Mouse (Mus musculus): ENCODE data around the gene Rbbp4. TPM values are rescaled to one million over a fixed set of nuclear protein-coding genes. Genes with fewer than 3 reads are reported as not detected.
A peak's percentile ranks its signal among the peaks of the same experiment; 100 is the strongest.

The Rbbp4 gene
- polyA plus RNA-seq, 1 experiment from 2014 or later, result 153 TPM

DNA sequence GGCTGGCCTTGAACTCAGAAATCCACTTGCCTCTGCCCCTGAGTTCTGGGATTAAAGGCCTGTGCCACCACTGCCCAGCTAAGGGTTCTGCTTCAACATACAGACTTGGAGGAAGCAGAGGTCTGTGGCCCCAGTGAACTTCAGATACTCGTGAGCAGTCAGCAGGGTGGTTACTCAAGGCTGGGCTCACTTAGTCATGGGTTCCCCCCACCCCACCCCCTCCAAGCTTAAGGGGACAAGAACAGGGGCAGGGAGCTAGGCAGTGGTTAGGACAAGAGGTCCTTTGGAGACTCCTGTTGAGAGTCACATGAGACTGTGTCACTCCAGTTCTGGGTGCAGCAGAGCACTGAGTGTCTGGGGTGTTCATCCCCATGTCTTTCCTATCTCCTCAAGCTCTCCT, 66.5 kb downstream of the Rbbp4 start:
- 18% methylated on average over 1 of the region's 1 CpGs for WGBS
- DNase-seq (ENCODE audit: low spot score) (peak; percentile 38), ATAC-seq (ENCODE audit: low FRiP score, low TSS enrichment) (no peak)
- Histone ChIP-seq H3K27ac (replicated peaks) (no peak overlapping the region), H3K9ac (ENCODE audit: low read length) (no peak overlapping the region), H3K27me3 (ENCODE audit: control insufficient read depth, insufficient read depth, low read length) (no peaks in the 10 kb centered on the region), H3K4me1 (replicated peaks; ENCODE audit: control insufficient read depth, insufficient read depth) (0 out of 2 replicates have a peak, but pooled peaks cover 1% of the 10 kb centered on the region), H3K36me3 (ENCODE audit: control insufficient read depth, insufficient read depth, low read length) (no peaks in the 10 kb centered on the region), H3K4me3 (ENCODE audit: low read depth, low read length) (no peak overlapping the region), H3K9me3 (ENCODE audit: control insufficient read depth, low read length) (no peaks in the 10 kb centered on the region), H3K4me2 (replicated peaks; ENCODE audit: low read depth) (no peak overlapping the region)
- TF ChIP-seq CTCF (IDR thresholded peaks at IDR 0.05; ENCODE audit: low read depth) (no peak), EP300 (optimal IDR thresholded peaks at IDR 0.05) (no peak)

DNA sequence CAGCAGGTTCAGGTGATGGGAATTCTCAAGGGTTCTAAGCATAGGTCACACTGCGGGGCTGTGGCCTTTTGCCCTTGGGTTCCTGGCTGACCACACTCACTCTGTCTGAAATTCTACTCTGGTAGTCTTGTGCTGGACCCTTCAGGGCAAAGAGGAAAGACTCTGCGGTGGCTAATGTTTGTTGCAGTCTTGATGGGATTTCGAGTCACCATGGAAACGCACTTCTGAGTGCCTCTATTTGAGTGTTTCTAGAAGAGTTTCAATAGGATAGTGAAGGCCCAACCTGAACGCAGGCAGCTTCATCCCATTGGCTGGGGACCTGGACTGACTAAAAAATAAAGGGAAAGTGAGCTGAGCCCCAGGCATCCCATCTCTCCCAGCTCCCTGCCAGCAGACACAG, 68.3 kb downstream of the Rbbp4 start:
- Histone ChIP-seq H3K27me3 (ENCODE audit: control insufficient read depth, insufficient read depth, low read length) (no peaks in the 10 kb centered on the region), H3K36me3 (ENCODE audit: control insufficient read depth, insufficient read depth, low read length) (no peaks in the 10 kb centered on the region), H3K4me3 (ENCODE audit: low read depth, low read length) (no peak overlapping the region), H3K4me2 (replicated peaks; ENCODE audit: low read depth) (no peak overlapping the region), H3K9me3 (ENCODE audit: control insufficient read depth, low read length) (no peaks in the 10 kb centered on the region), H3K27ac (replicated peaks) (no peak overlapping the region), H3K9ac (ENCODE audit: low read length) (no peak overlapping the region), H3K4me1 (replicated peaks; ENCODE audit: control insufficient read depth, insufficient read depth) (0 out of 2 replicates have a peak, but pooled peaks cover 3% of the 10 kb centered on the region)
- no peak for DNase-seq (ENCODE audit: low spot score)
- 78% methylated on average over 5 of the region's 5 CpGs for WGBS
- no peak for ATAC-seq (ENCODE audit: low FRiP score, low TSS enrichment)
- TF ChIP-seq CTCF (IDR thresholded peaks at IDR 0.05; ENCODE audit: low read depth) (no peak), EP300 (optimal IDR thresholded peaks at IDR 0.05) (no peak)

DNA sequence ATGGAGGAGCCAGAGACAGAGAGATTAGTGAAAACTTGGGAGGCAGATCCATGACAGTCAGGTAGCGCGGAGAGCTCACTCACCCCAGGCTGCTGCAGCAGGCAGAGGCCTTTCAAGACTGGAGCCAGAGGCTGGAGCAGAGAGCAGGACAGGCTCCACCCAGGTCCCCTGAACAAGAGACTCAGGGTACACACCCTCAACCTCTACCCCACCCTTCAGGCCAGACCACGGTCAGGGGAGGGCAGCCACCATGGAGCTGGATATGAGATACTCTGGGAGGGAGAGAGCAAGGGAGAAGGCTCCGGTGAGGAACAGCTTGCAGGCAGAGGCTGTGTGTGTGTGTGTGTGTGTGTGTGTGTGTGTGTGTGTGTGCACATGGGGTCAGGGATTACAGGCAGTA, 69.0 kb downstream of the Rbbp4 start:
- TF ChIP-seq EP300 (optimal IDR thresholded peaks at IDR 0.05), result no peak
- TF ChIP-seq CTCF (IDR thresholded peaks at IDR 0.05; ENCODE audit: low read depth), result no peak
- 70% methylated on average over 4 of the region's 4 CpGs for WGBS
- H3K4me2 ChIP-seq (replicated peaks; ENCODE audit: low read depth), result no peak overlapping the region
- DNase-seq (ENCODE audit: low spot score) (peak; percentile 63), ATAC-seq (ENCODE audit: low FRiP score, low TSS enrichment) (peak; percentile 50)
- no peaks in the 10 kb centered on the region for H3K9me3 ChIP-seq (ENCODE audit: control insufficient read depth, low read length)
- no peaks in the 10 kb centered on the region for H3K27me3 ChIP-seq (ENCODE audit: control insufficient read depth, insufficient read depth, low read length)
- no peaks in the 10 kb centered on the region for H3K36me3 ChIP-seq (ENCODE audit: control insufficient read depth, insufficient read depth, low read length)
- no peak overlapping the region for H3K4me3 ChIP-seq (ENCODE audit: low read depth, low read length)
- H3K9ac ChIP-seq (ENCODE audit: low read length), result no peak overlapping the region
- 0 out of 2 replicates have a peak, but pooled peaks cover 3% of the 10 kb centered on the region for H3K4me1 ChIP-seq (replicated peaks; ENCODE audit: control insufficient read depth, insufficient read depth)
- 0 out of 2 replicates have a peak overlapping the region, but pooled peaks have one; percentile 24 for H3K27ac ChIP-seq (replicated peaks)

DNA sequence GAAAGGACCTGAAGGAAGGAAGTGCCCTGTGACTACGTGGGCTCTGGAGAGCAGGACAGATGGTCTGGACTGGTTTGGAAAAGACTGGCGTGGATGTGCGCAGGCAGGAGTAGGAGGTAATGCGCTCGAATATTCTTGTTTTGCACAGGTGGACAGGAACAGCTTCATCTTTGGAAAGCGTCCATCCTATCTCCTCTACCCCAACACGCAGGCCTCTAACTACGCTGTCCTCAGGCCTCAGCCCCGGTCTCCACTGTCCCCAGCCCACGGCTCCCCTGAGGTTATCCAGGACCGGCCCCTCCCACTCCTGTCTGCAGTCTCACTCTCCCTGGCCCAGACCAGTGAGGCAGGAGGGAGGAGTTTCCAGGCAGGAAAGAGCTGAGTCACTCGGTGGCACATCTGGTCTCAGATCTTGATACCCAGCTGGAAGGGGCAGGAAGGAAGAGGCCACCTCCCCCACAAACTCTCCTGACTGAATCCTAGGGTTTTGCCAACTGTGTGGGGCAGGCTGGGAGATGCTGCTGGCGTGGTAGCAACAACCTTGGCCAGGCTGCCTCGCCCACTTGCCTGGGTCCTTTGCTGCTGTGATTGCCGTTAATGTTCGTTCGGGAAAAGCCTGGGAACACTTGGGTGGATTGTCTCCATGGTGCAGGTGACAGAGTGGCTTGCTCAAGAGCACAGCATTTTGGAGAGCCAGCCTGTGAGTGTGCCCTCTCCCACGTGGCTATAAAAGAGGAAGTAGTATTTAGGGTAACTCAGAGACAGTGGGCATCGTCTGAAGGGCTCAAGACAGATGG, 71.7 kb downstream of the Rbbp4 start:
- 26% methylated on average over 19 of the region's 19 CpGs for WGBS
- Histone ChIP-seq H3K9me3 (ENCODE audit: control insufficient read depth, low read length) (no peaks in the 10 kb centered on the region), H3K27ac (replicated peaks) (peak overlapping the region; percentile 73), H3K4me1 (replicated peaks; ENCODE audit: control insufficient read depth, insufficient read depth) (0 out of 2 replicates have a peak, but pooled peaks cover 3% of the 10 kb centered on the region), H3K9ac (ENCODE audit: low read length) (no peak overlapping the region), H3K4me3 (ENCODE audit: low read depth, low read length) (no peak overlapping the region), H3K27me3 (ENCODE audit: control insufficient read depth, insufficient read depth, low read length) (no peaks in the 10 kb centered on the region), H3K36me3 (ENCODE audit: control insufficient read depth, insufficient read depth, low read length) (no peaks in the 10 kb centered on the region), H3K4me2 (replicated peaks; ENCODE audit: low read depth) (peak overlapping the region; percentile 20; the same call in 1 of the 2 replicates)
- peak; percentile 84 for ATAC-seq (ENCODE audit: low FRiP score, low TSS enrichment)
- TF ChIP-seq CTCF (IDR thresholded peaks at IDR 0.05; ENCODE audit: low read depth), result no peak
- no peak for TF ChIP-seq EP300 (optimal IDR thresholded peaks at IDR 0.05)
- peak; percentile 79 for DNase-seq (ENCODE audit: low spot score)

DNA sequence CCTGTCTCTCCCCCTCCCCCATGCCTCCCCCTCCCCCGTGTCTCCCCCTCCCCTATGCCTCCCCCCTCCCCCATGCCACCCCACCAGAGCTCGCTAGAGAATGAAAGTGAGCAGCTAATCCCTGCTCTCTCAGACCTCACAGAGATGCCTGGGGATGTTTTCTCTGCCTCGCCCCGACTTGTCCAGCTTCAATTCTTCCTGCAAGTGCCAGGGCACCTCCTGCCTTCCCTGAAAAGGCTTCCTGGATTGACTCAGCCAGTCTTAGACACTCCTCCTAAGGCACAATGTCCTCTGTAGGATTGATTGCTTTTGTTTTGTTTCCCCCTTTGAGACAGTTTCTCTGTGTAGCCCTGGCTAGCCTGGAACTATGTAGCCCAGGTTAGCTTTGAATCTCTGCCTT, 74.0 kb downstream of the Rbbp4 start, which contains the start of gene C77080:
C77080 (minus strand) TSS at position 209 of the 400 bp plus-strand sequence.
- Histone ChIP-seq H3K27me3 (ENCODE audit: control insufficient read depth, insufficient read depth, low read length) (no peaks in the 10 kb centered on the region), H3K4me1 (replicated peaks; ENCODE audit: control insufficient read depth, insufficient read depth) (peaks cover 8% of the 10 kb centered on the region; the same call in 1 of the 2 replicates), H3K9ac (ENCODE audit: low read length) (no peak within 1 kb of the TSS), H3K36me3 (ENCODE audit: control insufficient read depth, insufficient read depth, low read length) (no peaks in the 10 kb centered on the region), H3K4me3 (ENCODE audit: low read depth, low read length) (no peak within 1 kb of the TSS), H3K9me3 (ENCODE audit: control insufficient read depth, low read length) (no peaks in the 10 kb centered on the region), H3K4me2 (replicated peaks; ENCODE audit: low read depth) (no peak within 1 kb of the TSS), H3K27ac (replicated peaks) (peak within 1 kb of the TSS; percentile 78)
- ATAC-seq (ENCODE audit: low FRiP score, low TSS enrichment) (peak; percentile 16; the same call in 1 of the 2 replicates), DNase-seq (ENCODE audit: low spot score) (no peak)
- 25% methylated on average over 1 of the region's 4 CpGs for WGBS
- no peak for TF ChIP-seq CTCF (IDR thresholded peaks at IDR 0.05; ENCODE audit: low read depth)
- no peak for TF ChIP-seq EP300 (optimal IDR thresholded peaks at IDR 0.05)

DNA sequence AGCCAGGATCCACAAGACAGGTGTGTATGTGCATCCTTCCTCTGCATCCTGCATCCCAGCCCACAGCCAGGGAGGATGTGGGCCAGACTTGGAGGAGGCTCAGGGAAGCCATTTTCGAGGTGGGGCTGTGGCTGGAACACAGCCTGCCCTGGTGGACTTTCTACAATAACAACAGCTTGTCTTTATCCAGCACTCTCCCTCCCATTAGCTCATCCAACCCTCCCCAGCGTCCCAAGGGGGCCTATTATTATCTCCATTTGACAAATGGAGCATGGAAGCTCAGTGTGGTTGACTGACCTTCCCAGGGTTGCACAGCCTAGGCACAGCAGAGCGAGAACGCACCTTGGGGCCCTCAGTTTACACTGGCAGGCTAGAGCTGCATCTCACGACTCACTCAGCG, 74.5 kb downstream of the Rbbp4 start:
- Histone ChIP-seq H3K9ac (ENCODE audit: low read length) (no peak overlapping the region), H3K4me1 (replicated peaks; ENCODE audit: control insufficient read depth, insufficient read depth) (peaks cover 8% of the 10 kb centered on the region; the same call in 1 of the 2 replicates), H3K27ac (replicated peaks) (peak overlapping the region; percentile 78), H3K9me3 (ENCODE audit: control insufficient read depth, low read length) (no peaks in the 10 kb centered on the region), H3K27me3 (ENCODE audit: control insufficient read depth, insufficient read depth, low read length) (no peaks in the 10 kb centered on the region), H3K4me2 (replicated peaks; ENCODE audit: low read depth) (no peak overlapping the region), H3K4me3 (ENCODE audit: low read depth, low read length) (no peak overlapping the region), H3K36me3 (ENCODE audit: control insufficient read depth, insufficient read depth, low read length) (no peaks in the 10 kb centered on the region)
- TF ChIP-seq EP300 (optimal IDR thresholded peaks at IDR 0.05) (no peak), CTCF (IDR thresholded peaks at IDR 0.05; ENCODE audit: low read depth) (no peak)
- WGBS, result 15% methylated on average over 6 of the region's 6 CpGs
- DNase-seq (ENCODE audit: low spot score), result no peak
- no peak for ATAC-seq (ENCODE audit: low FRiP score, low TSS enrichment)
